Mouse (Mus musculus) kidney, embryonic 15.5 days (tissue): ENCODE measurements around the gene Mbd5. TPM values are rescaled to one million over a fixed set of nuclear protein-coding genes. Genes with fewer than 3 reads are reported as not detected.

Experiments
- ATAC-seq: fragments of 200-750 bp; cut with Nextera tagmentation; replicated peaks from 2 replicates; pipeline ENCODE4 v1.8.0; 2017; ENCODE audit warnings: moderate TSS enrichment; ENCODE audit not compliant: low FRiP score
- H3K27ac ChIP-seq: fragments of 300-500 bp; sonication (generic); 2 replicates; pipeline ENCODE4 v1.5.1; 2015; ENCODE audit warnings: mild to moderate bottlenecking, inconsistent platforms
- H3K27me3 ChIP-seq: fragments of 300-500 bp; sonication (generic); 2 replicates; pipeline ENCODE4 v1.6.1; 2015; ENCODE audit warnings: inconsistent platforms
- H3K36me3 ChIP-seq: fragments of 300-500 bp; sonication (generic); 2 replicates; pipeline ENCODE4 v1.6.1; 2015; ENCODE audit warnings: inconsistent platforms
- H3K4me1 ChIP-seq: fragments of 300-500 bp; sonication (generic); 2 replicates; pipeline ENCODE4 v1.6.1; 2015; ENCODE audit warnings: inconsistent platforms
- H3K4me2 ChIP-seq: fragments of 300-500 bp; sonication (generic); 2 replicates; pipeline ENCODE4 v1.6.1; 2015; ENCODE audit warnings: moderate library complexity, mild to moderate bottlenecking, inconsistent platforms
- H3K4me3 ChIP-seq: fragments of 300-500 bp; sonication (generic); replicated peaks from 2 replicates; pipeline ENCODE4 v1.5.1; 2015; ENCODE audit warnings: mild to moderate bottlenecking, inconsistent platforms
- H3K9ac ChIP-seq: fragments of 300-500 bp; sonication (generic); 2 replicates; pipeline ENCODE4 v1.6.1; 2015; ENCODE audit warnings: mild to moderate bottlenecking, inconsistent platforms
- H3K9me3 ChIP-seq: fragments of 300-500 bp; sonication (generic); replicated peaks from 2 replicates; pipeline ENCODE4 v1.6.1; 2016; ENCODE audit warnings: inconsistent platforms
- WGBS: fragments of 180-500 bp; shearing (Covaris S2); methylation state at CpG from one replicate; pipeline ENCODE4 v1.1.7; 2015; ENCODE audit warnings: mixed read lengths; 5-methylcytosine and 5-hydroxymethylcytosine counted together
- polyA plus RNA-seq: library from polyadenylated mRNA; unstranded; fragments of >200 nt; fragmentation: Nextera tagmentation; extraction: Ambion mirVana; gene quantifications from 2 replicates; pipeline ENCODE4 v1.2.1, GENCODE M21; 2015

The Mbd5 gene
- polyA plus RNA-seq, 1 experiment from 2014 or later = 30.4 TPM

- Histone ChIP-seq H3K4me2 (no peak overlapping the region), H3K9ac (no peak overlapping the region), H3K4me3 (no peak overlapping the region), H3K36me3 (no peaks in the 10 kb centered on the region), H3K9me3 (no peaks in the 10 kb centered on the region), H3K27ac (no peak overlapping the region), H3K4me1 (peaks cover 5% of the 10 kb centered on the region), H3K27me3 (no peaks in the 10 kb centered on the region)
- ATAC-seq = 0 out of 2 replicates have a peak, but pooled peaks have one; percentile 23
- WGBS = 50% methylated on average over 4 of the region's 4 CpGs
Observed at GRCm38 (mm10) chr2:49358839-49359520, 409.7 kb downstream of the Mbd5 start.

DNA sequence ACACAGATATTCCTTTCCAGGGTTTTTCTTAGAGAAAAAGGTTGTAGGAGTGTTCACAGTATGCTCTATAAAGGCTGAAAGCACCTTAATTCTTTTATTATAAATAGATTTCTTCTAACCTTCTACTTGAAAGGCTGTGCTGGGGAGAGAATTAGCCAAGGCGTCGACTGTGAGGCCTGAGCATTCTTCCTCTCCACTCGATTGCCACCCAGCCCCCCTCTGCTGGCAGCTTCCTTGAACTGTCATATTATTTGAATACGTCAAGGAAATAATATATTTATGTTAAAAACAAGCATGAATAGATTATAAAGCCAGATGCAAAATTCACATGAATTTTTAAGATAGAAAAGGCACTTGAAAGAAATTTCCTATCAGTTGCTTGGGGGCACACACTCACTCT, 410.4 kb downstream of the Mbd5 start:
- Histone ChIP-seq H3K9ac (no peak overlapping the region), H3K27ac (no peak overlapping the region), H3K36me3 (no peaks in the 10 kb centered on the region), H3K27me3 (no peaks in the 10 kb centered on the region), H3K4me3 (no peak overlapping the region), H3K9me3 (no peaks in the 10 kb centered on the region), H3K4me2 (no peak overlapping the region), H3K4me1 (peaks cover 5% of the 10 kb centered on the region)
- no peak for ATAC-seq
- WGBS = 61% methylated on average over 4 of the region's 4 CpGs

- no peaks in the 10 kb centered on the region for H3K27me3 ChIP-seq
- no peaks in the 10 kb centered on the region for H3K4me1 ChIP-seq
- no peak overlapping the region for H3K27ac ChIP-seq
- ATAC-seq = no peak
- 39% methylated on average over 5 of the region's 5 CpGs for WGBS
- no peaks in the 10 kb centered on the region for H3K36me3 ChIP-seq
- H3K9ac ChIP-seq = no peak overlapping the region
- no peak overlapping the region for H3K4me2 ChIP-seq
- no peaks in the 10 kb centered on the region for H3K9me3 ChIP-seq
- no peak overlapping the region for H3K4me3 ChIP-seq
Observed at GRCm38 (mm10) chr2:49364546-49364945, 415.2 kb downstream of the Mbd5 start.

DNA sequence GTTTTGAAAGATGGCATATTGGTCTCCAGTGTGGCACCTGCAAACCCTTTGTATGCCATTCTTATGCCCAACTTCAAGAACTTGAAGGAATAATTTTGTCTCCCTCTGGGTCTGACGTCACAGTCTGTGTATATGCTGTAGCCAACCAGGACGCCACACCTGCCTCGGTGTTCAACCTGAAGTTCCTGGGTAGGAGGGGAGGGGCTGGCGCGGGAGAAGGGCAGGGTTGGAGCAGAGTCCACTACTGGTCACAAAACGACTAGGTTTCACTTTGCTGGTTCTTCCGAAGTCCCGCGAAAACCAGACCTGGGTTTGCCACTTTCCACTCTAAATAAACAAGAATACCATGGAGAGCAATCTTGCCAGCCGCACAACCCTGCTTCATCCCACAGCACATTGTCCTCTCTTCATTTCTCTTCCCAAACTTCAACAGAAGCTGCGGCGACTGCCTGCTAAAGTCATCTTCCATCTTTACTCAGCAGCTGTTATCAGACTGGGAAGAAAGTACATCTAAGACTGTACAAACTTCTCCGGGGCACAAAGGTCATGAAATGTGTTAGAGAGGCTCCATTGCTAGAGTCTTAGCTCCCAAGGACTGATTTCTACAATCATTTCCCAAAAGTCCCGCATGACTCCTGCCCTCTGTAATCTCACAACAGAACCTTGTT, 417.7 kb downstream of the Mbd5 start:
- no peak overlapping the region for H3K27ac ChIP-seq
- no peaks in the 10 kb centered on the region for H3K36me3 ChIP-seq
- H3K4me3 ChIP-seq = no peak overlapping the region
- no peaks in the 10 kb centered on the region for H3K27me3 ChIP-seq
- H3K4me1 ChIP-seq = no peaks in the 10 kb centered on the region
- H3K9me3 ChIP-seq = no peaks in the 10 kb centered on the region
- ATAC-seq = no peak
- H3K4me2 ChIP-seq = no peak overlapping the region
- 87% methylated on average over 14 of the region's 14 CpGs for WGBS
- no peak overlapping the region for H3K9ac ChIP-seq

GRCm38 (mm10) chr2:49367546-49367917, 418.2 kb downstream of the Mbd5 start:
- no peak for ATAC-seq
- Histone ChIP-seq H3K27me3 (no peaks in the 10 kb centered on the region), H3K36me3 (no peaks in the 10 kb centered on the region), H3K4me2 (no peak overlapping the region), H3K9me3 (no peaks in the 10 kb centered on the region), H3K4me1 (no peaks in the 10 kb centered on the region), H3K9ac (no peak overlapping the region), H3K4me3 (no peak overlapping the region), H3K27ac (no peak overlapping the region)
- 66% methylated on average over 17 of the region's 17 CpGs for WGBS

DNA sequence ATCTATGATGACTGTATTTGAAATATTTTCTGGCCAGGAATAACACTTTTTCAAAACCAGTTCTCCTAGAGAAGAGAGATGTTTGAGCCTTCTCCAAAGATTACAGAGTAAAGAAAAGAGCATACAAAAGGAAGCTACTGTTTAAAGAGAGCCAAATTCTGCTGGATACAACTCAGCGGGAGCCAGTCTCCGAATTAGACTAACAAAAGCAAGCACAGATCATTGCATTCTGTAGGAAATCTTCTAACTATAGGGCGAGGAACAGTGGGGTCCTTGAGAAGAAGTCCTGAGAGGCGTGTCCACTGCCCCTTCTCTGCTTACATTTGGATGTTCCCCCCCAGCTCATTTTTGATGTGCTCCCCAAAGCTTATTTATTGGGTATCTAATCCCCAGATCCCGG, 422.3 kb downstream of the Mbd5 start:
- H3K36me3 ChIP-seq = no peaks in the 10 kb centered on the region
- H3K4me1 ChIP-seq = no peaks in the 10 kb centered on the region
- H3K9ac ChIP-seq = no peak overlapping the region
- WGBS = 85% methylated on average over 5 of the region's 5 CpGs
- no peak for ATAC-seq
- H3K4me2 ChIP-seq = no peak overlapping the region
- H3K4me3 ChIP-seq = no peak overlapping the region
- H3K27me3 ChIP-seq = no peaks in the 10 kb centered on the region
- H3K27ac ChIP-seq = no peak overlapping the region
- no peaks in the 10 kb centered on the region for H3K9me3 ChIP-seq

DNA sequence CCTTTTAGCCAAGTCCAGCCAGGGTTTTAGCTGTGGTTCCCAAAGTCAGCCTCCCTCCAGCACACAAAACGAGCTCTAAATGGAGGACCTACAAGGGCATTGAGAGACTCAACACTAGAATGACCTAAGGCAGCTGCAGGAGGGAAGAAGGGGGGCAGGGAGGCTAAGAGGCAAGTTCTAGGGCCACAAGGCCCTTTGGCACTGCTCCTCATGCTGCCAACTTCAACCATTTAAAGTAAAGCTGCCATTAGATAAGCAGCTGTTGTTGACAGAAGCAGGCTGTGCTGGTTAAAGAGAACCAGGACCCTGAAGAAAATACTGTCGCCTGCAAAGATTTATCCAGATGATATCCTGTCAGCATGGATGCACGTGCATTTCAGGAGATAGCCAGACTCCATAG, 423.3 kb downstream of the Mbd5 start:
- no peak for ATAC-seq
- Histone ChIP-seq H3K27me3 (no peaks in the 10 kb centered on the region), H3K27ac (no peak overlapping the region), H3K9ac (no peak overlapping the region), H3K9me3 (no peaks in the 10 kb centered on the region), H3K4me3 (no peak overlapping the region), H3K4me2 (no peak overlapping the region), H3K4me1 (no peaks in the 10 kb centered on the region), H3K36me3 (no peaks in the 10 kb centered on the region)
- WGBS = 60% methylated on average over 3 of the region's 3 CpGs

Other genes starting within 250 kb of the Mbd5 start
- 13.3 and 14.0 TPM in 2 replicates for gene Acvr2a, start 135.4 kb upstream of the Mbd5 start, polyA plus RNA-seq
- 98.8 and 105 TPM in 2 replicates for gene Orc4, start 769 bp downstream of the Mbd5 start, polyA plus RNA-seq